Mouse (Mus musculus) heart, postnatal 4 days (tissue): Measurements from ENCODE around the gene Eml3. TPM values are rescaled to one million over a fixed set of nuclear protein-coding genes. Genes with fewer than 3 reads are reported as not detected.
"Not testable (repeated sequence)": the region's sequence is repeated elsewhere in the genome, so short reads cannot be mapped to it uniquely, and the experiment has no call there.

ENCODE experiments used
- DNase-seq: peaks from one replicate; pipeline ENCODE4 v3.0.0; 2021
- total RNA-seq, 2 experiments: library from RNA; stranded (reverse); gene quantifications; 2 replicates each; pipeline ENCODE4 v1.2.3; 2021

Gene Eml3
- total RNA-seq, 2 experiments from 2014 or later = 15.4 to 16.6 TPM

- peak; percentile 93 for DNase-seq
Measured at GRCm38 (mm10) chr19:8953135-8954039, 24.0 kb downstream of the Eml3 start, which contains the start of gene Tut1. TSS of gene Tut1 (plus strand) at chr19:8953847.

- DNase-seq = no peak
Measured at GRCm38 (mm10) chr19:8954171-8954570, 24.8 kb downstream of the Eml3 start.

- no peak for DNase-seq
Measured at GRCm38 (mm10) chr19:8962256-8962655, 32.9 kb downstream of the Eml3 start.

GRCm38 (mm10) chr19:8965075-8965474, 35.7 kb downstream of the Eml3 start:
- DNase-seq = no peak

GRCm38 (mm10) chr19:8965771-8966170, 36.4 kb downstream of the Eml3 start:
- peak; percentile 43 for DNase-seq

- DNase-seq = no peak
Measured at GRCm38 (mm10) chr19:8966198-8966589, 36.8 kb downstream of the Eml3 start.

GRCm38 (mm10) chr19:8966590-8967372, 37.4 kb downstream of the Eml3 start, which contains the start of gene Eef1g:
TSS of gene Eef1g (plus strand) at chr19:8967041.
- peak; percentile 98 for DNase-seq

GRCm38 (mm10) chr19:8967373-8967743, 38.0 kb downstream of the Eml3 start:
- DNase-seq = no peak

GRCm38 (mm10) chr19:8967893-8968292, 38.5 kb downstream of the Eml3 start:
- no peak for DNase-seq

GRCm38 (mm10) chr19:8972491-8972890, 43.1 kb downstream of the Eml3 start:
- DNase-seq = not testable (repeated sequence)

GRCm38 (mm10) chr19:8974638-8975037, 45.3 kb downstream of the Eml3 start:
- DNase-seq = no peak

GRCm38 (mm10) chr19:8975491-8975890, 46.1 kb downstream of the Eml3 start:
- no peak for DNase-seq

- DNase-seq = peak; percentile 66
Measured at GRCm38 (mm10) chr19:8976535-8976934, 47.2 kb downstream of the Eml3 start.

- DNase-seq = no peak
Measured at GRCm38 (mm10) chr19:8980771-8981170, 51.4 kb downstream of the Eml3 start.

GRCm38 (mm10) chr19:8981450-8982168, 52.3 kb downstream of the Eml3 start:
- DNase-seq = peak; percentile 57

GRCm38 (mm10) chr19:8982303-8983149, 53.2 kb downstream of the Eml3 start:
- DNase-seq = no peak

GRCm38 (mm10) chr19:8983150-8983650, 53.8 kb downstream of the Eml3 start:
- peak; percentile 33 for DNase-seq

GRCm38 (mm10) chr19:8984255-8984868, 55.0 kb downstream of the Eml3 start:
- peak; percentile 84 for DNase-seq

- peak; percentile 30 for DNase-seq
Measured at GRCm38 (mm10) chr19:8985891-8986290, 56.5 kb downstream of the Eml3 start.

- DNase-seq = peak; percentile 74
Measured at GRCm38 (mm10) chr19:8987816-8988215, 58.5 kb downstream of the Eml3 start.
